In genomic region chr17:46817734-46818158, GRCm38 (mm10) we compare ENCODE assay signal across 23 mouse cellular contexts. TPM values are rescaled to one million over a fixed set of nuclear protein-coding genes. Genes with fewer than 3 reads are reported as not detected.
A peak's percentile ranks its signal among the peaks of the same experiment; 100 is the strongest.
DNase-seq lines count a peak whose midpoint lies in the region; ATAC-seq and TF ChIP-seq lines count a peak whose summit lies in the region.
"Had no signal": no experiment of that assay in that cellular context is flagged by ENCODE, and none has a peak within 500 bp of the region (broad histone marks: within the 10 kb centered on the region; RNA-seq: fewer than 3 reads in every experiment).

No protein-coding gene starts in this region.

- no peak for TF ChIP-seq POLR2A in cerebellum, adult 2 months (IDR thresholded peaks at IDR 0.05; ENCODE audit: borderline replicate concordance, insufficient read depth, low read length)

- no peak for DNase-seq in heart, adult 18-20 months
- DNase-seq in ZHBTc4 (ENCODE audit: low read depth, low spot score), result peak; percentile 82
- DNase-seq in liver, postnatal 0 days, result peak; percentile 27
- DNase-seq in cerebellum, adult 2 months, result no peak
- no peak for DNase-seq in right cerebral cortex, adult 18-20 months
- no peak for DNase-seq in layer of hippocampus, adult 9-11 months
- DNase-seq: adrenal gland, postnatal 14 days; cerebellum, postnatal 10 days; embryo, embryonic 11 days; heart, adult 11 months; kidney, adult 9 months; kidney, postnatal 36 days; lung, adult 18-20 months had no signal

- no peak overlapping the region for H3K4me3 ChIP-seq in heart, embryonic 13.5 days
- H3K4me3 ChIP-seq in liver, postnatal 0 days (ENCODE audit: low read depth, low read length), result peak overlapping the region; percentile 8; the same call in 1 of the 2 replicates
- H3K4me3 ChIP-seq in cerebellum, adult 2 months (replicated peaks; ENCODE audit: insufficient read depth, low read depth, low read length), result no peak overlapping the region
- H3K4me3 ChIP-seq: midbrain, embryonic 10.5 days; neural tube, embryonic 13.5 days had no signal

- H3K27me3 ChIP-seq in heart, embryonic 13.5 days (replicated peaks), result no peaks in the 10 kb centered on the region
- H3K27me3 ChIP-seq in liver, postnatal 0 days (ENCODE audit: insufficient read depth, low read length), result no peaks in the 10 kb centered on the region
- no peaks in the 10 kb centered on the region for H3K27me3 ChIP-seq in cerebellum, adult 2 months (ENCODE audit: control insufficient read depth, insufficient read depth, low read length)
- H3K27me3 ChIP-seq: CH12.LX; neural tube, embryonic 13.5 days had no signal

- H3K27ac ChIP-seq in heart, embryonic 13.5 days (replicated peaks), result no peak overlapping the region
- H3K27ac ChIP-seq in liver, postnatal 0 days (ENCODE audit: low read depth), result peak overlapping the region; percentile 26
- no peak overlapping the region for H3K27ac ChIP-seq in cerebellum, adult 2 months (ENCODE audit: insufficient read depth, low read length)
- H3K27ac ChIP-seq: midbrain, embryonic 10.5 days; neural tube, embryonic 13.5 days had no signal

- ATAC-seq in heart, embryonic 13.5 days (ENCODE audit: extremely low read depth, insufficient number of reproducible peaks, low FRiP score, low TSS enrichment), result no peak
- peak; percentile 91 for ATAC-seq in erythroid progenitor cell, adult 5-6 weeks (replicated peaks; ENCODE audit: low FRiP score, poor library complexity, severe bottlenecking)
- ATAC-seq in liver, postnatal 0 days, result peak; percentile 86
- ATAC-seq: forebrain, embryonic 16.5 days had no signal

- peaks cover 3% of the 10 kb centered on the region; the same call in 1 of the 2 replicates for H3K4me1 ChIP-seq in heart, embryonic 13.5 days
- peaks cover 4% of the 10 kb centered on the region; the same call in 1 of the 2 replicates for H3K4me1 ChIP-seq in liver, postnatal 0 days (ENCODE audit: insufficient read depth)
- H3K4me1 ChIP-seq in cerebellum, adult 2 months (ENCODE audit: control insufficient read depth, insufficient read depth, low read length), result peaks cover 7% of the 10 kb centered on the region; the same call in 1 of the 2 replicates
- H3K4me1 ChIP-seq: neural tube, embryonic 13.5 days had no signal

- H3K4me2 ChIP-seq in heart, embryonic 13.5 days, result peak overlapping the region; percentile 9; the same call in 1 of the 2 replicates
- peak overlapping the region; percentile 60 for H3K4me2 ChIP-seq in liver, postnatal 0 days (ENCODE audit: low read depth, low read length)
- H3K4me2 ChIP-seq: neural tube, embryonic 13.5 days had no signal

- peak; percentile 67; the same call in 1 of the 2 replicates for TF ChIP-seq EP300 in liver, postnatal 0 days (IDR thresholded peaks at IDR 0.05; ENCODE audit: low read depth)

- no peaks in the 10 kb centered on the region for H3K9me3 ChIP-seq in heart, embryonic 13.5 days
- H3K9me3 ChIP-seq in liver, postnatal 0 days (ENCODE audit: low read length), result no peaks in the 10 kb centered on the region
- H3K9me3 ChIP-seq: midbrain, embryonic 10.5 days; neural tube, embryonic 13.5 days had no signal

- WGBS in heart, embryonic 13.5 days, result 80% methylated on average over 12 of the region's 12 CpGs
- WGBS in liver, postnatal 0 days (ENCODE audit: insufficient replicate concordance), result 61% methylated on average over 12 of the region's 12 CpGs
- WGBS in cerebellum, adult 2 months, result 90% methylated on average over 12 of the region's 12 CpGs

- TF ChIP-seq CTCF in liver, postnatal 0 days (IDR thresholded peaks at IDR 0.05; ENCODE audit: low read depth), result no peak
- no peak for TF ChIP-seq CTCF in cerebellum, adult 2 months (IDR thresholded peaks at IDR 0.05; ENCODE audit: borderline replicate concordance, insufficient read depth, low read depth, low read length)

- H3K9ac ChIP-seq in heart, embryonic 13.5 days, result no peak overlapping the region
- no peak overlapping the region; the same call in 1 of the 2 replicates for H3K9ac ChIP-seq in liver, postnatal 0 days (replicated peaks)
- H3K9ac ChIP-seq: neural tube, embryonic 13.5 days had no signal

- H3K36me3 ChIP-seq in heart, embryonic 13.5 days, result peaks cover 85% of the 10 kb centered on the region
- peaks cover 37% of the 10 kb centered on the region for H3K36me3 ChIP-seq in liver, postnatal 0 days (replicated peaks; ENCODE audit: insufficient read depth, low read length)

RNA-seq across cellular contexts. Expression of gene Rpl7l1, which starts 35.3 kb away (rescaled TPM):
- polyA plus RNA-seq in heart, embryonic 13.5 days (2015; fragmentation: Nextera tagmentation; extraction: Ambion mirVana), result 85.1 and 101 TPM in 2 replicates
- 10 to 100 TPM; 59.8 to 61.8 TPM for total RNA-seq in heart, adult 18-20 months (2021)
- 29.9 and 35.6 TPM in 2 replicates for total RNA-seq in erythroid progenitor cell, adult 5-6 weeks (2015; ENCODE audit: low replicate concordance)
- 25.2 and 69.6 TPM in 2 replicates for total RNA-seq in erythroid progenitor cell, adult 5-6 weeks (2017; ENCODE audit: low replicate concordance)
- 63.6 and 64.1 TPM in 2 replicates for polyA plus RNA-seq in liver, postnatal 0 days (2015; fragmentation: Nextera tagmentation; extraction: Ambion mirVana)
- 60.2 and 61.6 TPM in 2 replicates for polyA plus RNA-seq in cerebellum, adult 2 months (2012; rRNA removed)

RNA-seq across cellular contexts. Expression of gene Bicral, which starts 40.5 kb away (rescaled TPM):
- 3.0 and 3.4 TPM in 2 replicates for polyA plus RNA-seq in heart, embryonic 13.5 days (2015; fragmentation: Nextera tagmentation; extraction: Ambion mirVana)
- 10 to 100 TPM in 1 of 2 experiments, 1 to 10 TPM in 1; 7.5 to 13.0 TPM for total RNA-seq in heart, adult 18-20 months (2021)
- 28.8 and 64.6 TPM in 2 replicates for total RNA-seq in erythroid progenitor cell, adult 5-6 weeks (2015; ENCODE audit: low replicate concordance)
- 18.7 and 68.4 TPM in 2 replicates for total RNA-seq in erythroid progenitor cell, adult 5-6 weeks (2017; ENCODE audit: low replicate concordance)
- polyA plus RNA-seq in liver, postnatal 0 days (2015; fragmentation: Nextera tagmentation; extraction: Ambion mirVana), result 1.8 and 1.9 TPM in 2 replicates
- polyA plus RNA-seq in cerebellum, adult 2 months (2012; rRNA removed), result 35.9 and 36.8 TPM in 2 replicates

RNA-seq across cellular contexts. Expression of gene 2310039H08Rik, which starts 45.3 kb away (rescaled TPM):
- 48.8 and 56.9 TPM in 2 replicates for polyA plus RNA-seq in heart, embryonic 13.5 days (2015; fragmentation: Nextera tagmentation; extraction: Ambion mirVana)
- 10 to 100 TPM; 24.4 to 29.4 TPM for total RNA-seq in heart, adult 18-20 months (2021)
- 7.2 and 15.1 TPM in 2 replicates for total RNA-seq in erythroid progenitor cell, adult 5-6 weeks (2015; ENCODE audit: low replicate concordance)
- total RNA-seq in erythroid progenitor cell, adult 5-6 weeks (2017; ENCODE audit: low replicate concordance), result 1.8 and 4.2 TPM in 2 replicates
- polyA plus RNA-seq in liver, postnatal 0 days (2015; fragmentation: Nextera tagmentation; extraction: Ambion mirVana), result 192 and 213 TPM in 2 replicates
- polyA plus RNA-seq in cerebellum, adult 2 months (2012; rRNA removed), result 22.0 and 22.1 TPM in 2 replicates

RNA-seq across cellular contexts. Expression of gene Ptcra, which starts 54.2 kb away (rescaled TPM):
- polyA plus RNA-seq in heart, embryonic 13.5 days (2015; fragmentation: Nextera tagmentation; extraction: Ambion mirVana), result 0.23 and 0.44 TPM in 2 replicates
- total RNA-seq in heart, adult 18-20 months (2021), result not detected
- total RNA-seq in erythroid progenitor cell, adult 5-6 weeks (2015; ENCODE audit: low replicate concordance), result not detected in 2 replicates
- not detected in 2 replicates for total RNA-seq in erythroid progenitor cell, adult 5-6 weeks (2017; ENCODE audit: low replicate concordance)
- polyA plus RNA-seq in liver, postnatal 0 days (2015; fragmentation: Nextera tagmentation; extraction: Ambion mirVana), result 0.11 and 0.14 TPM in 2 replicates
- 0.19 and 0.23 TPM in 2 replicates for polyA plus RNA-seq in cerebellum, adult 2 months (2012; rRNA removed)
- total RNA-seq: gastrocnemius, adult 18-20 months; layer of hippocampus, postnatal 10 days; left cerebral cortex, postnatal 10 days had no signal
- polyA plus RNA-seq: forebrain, embryonic 16.5 days; heart, postnatal 0 days had no signal

Comparison
In these comparisons a context has a peak if more than half of its experiments do, and no peak if none do; other contexts are left out.
1. DNase-seq: peak in ZHBTc4 (single experiment) and liver, postnatal 0 days (single experiment); none in heart, adult 18-20 months (0 of 2), cerebellum, adult 2 months (0 of 2), right cerebral cortex, adult 18-20 months (single experiment) and layer of hippocampus, adult 9-11 months (single experiment).